In genomic region chr16:20620399-20620735, GRCm38 (mm10) we compare ENCODE assay signal across 8 mouse cellular contexts. TPM values are rescaled to one million over a fixed set of nuclear protein-coding genes. Genes with fewer than 3 reads are reported as not detected.
DNase-seq lines count a peak whose midpoint lies in the region; ATAC-seq and TF ChIP-seq lines count a peak whose summit lies in the region.

No protein-coding gene starts in this region.

- peak overlapping the region; percentile 100 for H3K4me2 ChIP-seq in limb, embryonic 15.5 days
- H3K4me2 ChIP-seq in stomach, postnatal 0 days (replicated peaks; ENCODE audit: low read depth): peak overlapping the region; percentile 100

- no peak overlapping the region for H3ac ChIP-seq in C2C12 (ENCODE audit: control insufficient read depth, insufficient read length, low read depth)

- peaks cover 9% of the 10 kb centered on the region for H3K36me3 ChIP-seq in C2C12 (ENCODE audit: control insufficient read depth, insufficient read depth)
- H3K36me3 ChIP-seq in limb, embryonic 15.5 days: peaks cover 7% of the 10 kb centered on the region
- H3K36me3 ChIP-seq in stomach, postnatal 0 days (ENCODE audit: control insufficient read depth, insufficient read depth, low read length): no peaks in the 10 kb centered on the region

- no peaks in the 10 kb centered on the region for H3K79me2 ChIP-seq in C2C12 (ENCODE audit: control insufficient read depth, insufficient read depth)

- H3K9ac ChIP-seq in limb, embryonic 15.5 days: no peak overlapping the region
- no peak overlapping the region for H3K9ac ChIP-seq in stomach, postnatal 0 days (ENCODE audit: low read length)

- no peaks in the 10 kb centered on the region for H3K9me3 ChIP-seq in limb, embryonic 15.5 days
- no peaks in the 10 kb centered on the region for H3K9me3 ChIP-seq in stomach, postnatal 0 days (ENCODE audit: control insufficient read depth, low read length)

- no peak for TF ChIP-seq EP300 in stomach, postnatal 0 days (optimal IDR thresholded peaks at IDR 0.05)

- TF ChIP-seq CTCF in C2C12 (IDR thresholded peaks at IDR 0.05; ENCODE audit: control insufficient read depth, insufficient read depth, insufficient read length): no peak
- no peak for TF ChIP-seq CTCF in embryonic fibroblast, embryonic 13.5 days (IDR thresholded peaks at IDR 0.05; ENCODE audit: borderline replicate concordance, insufficient read depth, low read length)
- TF ChIP-seq CTCF in stomach, postnatal 0 days (IDR thresholded peaks at IDR 0.05; ENCODE audit: low read depth): no peak

- no peak overlapping the region for H3K27ac ChIP-seq in embryonic fibroblast, embryonic 13.5 days (ENCODE audit: insufficient read depth, low read length)
- H3K27ac ChIP-seq in limb, embryonic 15.5 days: no peak overlapping the region
- no peak overlapping the region for H3K27ac ChIP-seq in stomach, postnatal 0 days (replicated peaks)

- H3K4me1 ChIP-seq in embryonic fibroblast, embryonic 13.5 days (ENCODE audit: control insufficient read depth, insufficient read depth, low read length): 0 out of 2 replicates have a peak, but pooled peaks cover 9% of the 10 kb centered on the region
- H3K4me1 ChIP-seq in limb, embryonic 15.5 days: peaks cover 35% of the 10 kb centered on the region
- H3K4me1 ChIP-seq in stomach, postnatal 0 days (replicated peaks; ENCODE audit: control insufficient read depth, insufficient read depth): peaks cover 6% of the 10 kb centered on the region

- no peak for ATAC-seq in limb, embryonic 15.5 days (ENCODE audit: insufficient number of reproducible peaks, low FRiP score, low TSS enrichment, low read depth)
- peak; percentile 6; the same call in 1 of the 2 replicates for ATAC-seq in stomach, postnatal 0 days (ENCODE audit: low FRiP score, low TSS enrichment)

- no peaks in the 10 kb centered on the region for H3K27me3 ChIP-seq in C2C12 (ENCODE audit: control insufficient read depth, insufficient read depth, insufficient read length)
- peaks cover 50% of the 10 kb centered on the region for H3K27me3 ChIP-seq in limb, embryonic 15.5 days
- H3K27me3 ChIP-seq in stomach, postnatal 0 days (ENCODE audit: control insufficient read depth, insufficient read depth, low read length): no peaks in the 10 kb centered on the region

- no peaks in the 10 kb centered on the region for H3K79me3 ChIP-seq in C2C12 (ENCODE audit: low read depth)

- TF ChIP-seq POLR2A in embryonic fibroblast, embryonic 13.5 days (IDR thresholded peaks at IDR 0.05; ENCODE audit: low read depth, low read length): no peak

- under 1% methylated on average over 9 of the region's 9 CpGs for WGBS in limb, embryonic 15.5 days
- 2% methylated on average over 9 of the region's 9 CpGs for whole genome bisulfite sequencing in stomach, postnatal 0 days

- peak; percentile 74 for DNase-seq in cerebellum, adult 9-10 months
- no peak for DNase-seq in cerebellum, postnatal 14 days
- no peak for DNase-seq in stomach, postnatal 0 days (ENCODE audit: low spot score)
- no peak for DNase-seq in right cerebral cortex, postnatal 36 days (ENCODE audit: low spot score in 2 of 2)
- DNase-seq in layer of hippocampus, postnatal 10 days (ENCODE audit: low spot score in 2 of 2): no peak

- H3K4me3 ChIP-seq in C2C12 (ENCODE audit: insufficient read depth, poor library complexity, severe bottlenecking): peak overlapping the region; percentile 50
- H3K4me3 ChIP-seq in embryonic fibroblast, embryonic 13.5 days (ENCODE audit: insufficient read depth, low read length): peak overlapping the region; percentile 40
- H3K4me3 ChIP-seq in limb, embryonic 15.5 days: peak overlapping the region; percentile 69
- peak overlapping the region; percentile 63 for H3K4me3 ChIP-seq in stomach, postnatal 0 days (ENCODE audit: low read depth, low read length)

TF ChIP-seq in C2C12, 6 proteins besides CTCF, POLR2A, EP300 and RAD21:
- TF ChIP-seq MYOD1 (IDR thresholded peaks at IDR 0.05; ENCODE audit: control insufficient read depth, insufficient read length, low read depth): no peak
- no peak for TF ChIP-seq CEBPB (IDR thresholded peaks at IDR 0.05; ENCODE audit: low read depth)
- TF ChIP-seq FOSL1 (IDR thresholded peaks at IDR 0.05; ENCODE audit: insufficient read depth, low read length, poor library complexity, severe bottlenecking): no peak
- no peak for TF ChIP-seq USF1 (IDR thresholded peaks at IDR 0.05; ENCODE audit: low read depth)
- TF ChIP-seq MYOG (IDR thresholded peaks at IDR 0.05; ENCODE audit: control insufficient read depth, extremely low read depth, insufficient read length): no peak
- no peak for TF ChIP-seq MAX (IDR thresholded peaks at IDR 0.05)

RNA-seq across cellular contexts. Expression of gene Camk2n2, which starts 0.7 kb away (rescaled TPM):
- 6.7 TPM for polyA plus RNA-seq in C2C12 (2012; fragmentation: generic; extraction: Trizol)
- 8.9 and 9.7 TPM in 2 replicates for polyA plus RNA-seq in embryonic fibroblast, embryonic 13.5 days (2011; ENCODE audit: insufficient read length, low read depth, missing spikeins)
- polyA plus RNA-seq in limb, embryonic 15.5 days (2015; fragmentation: Nextera tagmentation; extraction: Ambion mirVana): 1.1 and 1.2 TPM in 2 replicates
- polyA plus RNA-seq in stomach, postnatal 0 days (2015; fragmentation: Nextera tagmentation; extraction: Ambion mirVana): 0.74 and 1.2 TPM in 2 replicates
- total RNA-seq in layer of hippocampus, postnatal 10 days (2021): 100 to 1,000 TPM; 143 to 153 TPM

RNA-seq across cellular contexts. Expression of gene Alg3, which starts 8.8 kb away (rescaled TPM):
- polyA plus RNA-seq in C2C12 (2012; fragmentation: generic; extraction: Trizol): 35.4 TPM
- polyA plus RNA-seq in embryonic fibroblast, embryonic 13.5 days (2011; ENCODE audit: insufficient read length, low read depth, missing spikeins): 31.4 and 34.6 TPM in 2 replicates
- 33.6 and 38.4 TPM in 2 replicates for polyA plus RNA-seq in limb, embryonic 15.5 days (2015; fragmentation: Nextera tagmentation; extraction: Ambion mirVana)
- 24.5 and 25.8 TPM in 2 replicates for polyA plus RNA-seq in stomach, postnatal 0 days (2015; fragmentation: Nextera tagmentation; extraction: Ambion mirVana)
- total RNA-seq in layer of hippocampus, postnatal 10 days (2021): 10 to 100 TPM; 12.4 to 14.0 TPM

RNA-seq across cellular contexts. Expression of gene Gm49333, which starts 9.0 kb away (rescaled TPM):
- not detected for polyA plus RNA-seq in C2C12 (2012; fragmentation: generic; extraction: Trizol)
- 2.6 TPM in 1 of 2 replicates, not detected in the other for polyA plus RNA-seq in embryonic fibroblast, embryonic 13.5 days (2011; ENCODE audit: insufficient read length, low read depth, missing spikeins)
- polyA plus RNA-seq in limb, embryonic 15.5 days (2015; fragmentation: Nextera tagmentation; extraction: Ambion mirVana): not detected in 2 replicates
- polyA plus RNA-seq in stomach, postnatal 0 days (2015; fragmentation: Nextera tagmentation; extraction: Ambion mirVana): not detected in 2 replicates
- total RNA-seq in layer of hippocampus, postnatal 10 days (2021): under 1 TPM in 1 of 2 experiments, not detected in 1; 0.53 TPM

RNA-seq across cellular contexts. Expression of gene Eef1akmt4, which starts 9.0 kb away (rescaled TPM):
- polyA plus RNA-seq in C2C12 (2012; fragmentation: generic; extraction: Trizol): 32.5 TPM
- polyA plus RNA-seq in embryonic fibroblast, embryonic 13.5 days (2011; ENCODE audit: insufficient read length, low read depth, missing spikeins): 14.3 and 15.2 TPM in 2 replicates
- polyA plus RNA-seq in limb, embryonic 15.5 days (2015; fragmentation: Nextera tagmentation; extraction: Ambion mirVana): 29.6 and 29.7 TPM in 2 replicates
- 19.2 and 21.4 TPM in 2 replicates for polyA plus RNA-seq in stomach, postnatal 0 days (2015; fragmentation: Nextera tagmentation; extraction: Ambion mirVana)
- 1 to 10 TPM; 2.9 TPM for total RNA-seq in layer of hippocampus, postnatal 10 days (2021)

RNA-seq across cellular contexts. Expression of gene Ece2, which starts 9.3 kb away (rescaled TPM):
- polyA plus RNA-seq in C2C12 (2012; fragmentation: generic; extraction: Trizol): 5.0 TPM
- polyA plus RNA-seq in embryonic fibroblast, embryonic 13.5 days (2011; ENCODE audit: insufficient read length, low read depth, missing spikeins): 11.4 and 17.2 TPM in 2 replicates
- polyA plus RNA-seq in limb, embryonic 15.5 days (2015; fragmentation: Nextera tagmentation; extraction: Ambion mirVana): 5.3 and 6.3 TPM in 2 replicates
- polyA plus RNA-seq in stomach, postnatal 0 days (2015; fragmentation: Nextera tagmentation; extraction: Ambion mirVana): 0.61 and 0.89 TPM in 2 replicates
- total RNA-seq in layer of hippocampus, postnatal 10 days (2021): 10 to 100 TPM; 29.5 to 33.8 TPM
